Mouse (Mus musculus): ENCODE measurements at regions not wholly inside any gene's neighbourhood (a gene's known extent, or its start where the extent isn't known, plus 50 kb on each side); places are given as distances from the start of the nearest gene placed in this dataset.

- no peak for ATAC-seq (ENCODE audit: poor library complexity, severe bottlenecking)
These were observed 145.6 kb upstream of the Mocs2 start for GRCm38 (mm10) chr13:114672411-114672810.

DNA sequence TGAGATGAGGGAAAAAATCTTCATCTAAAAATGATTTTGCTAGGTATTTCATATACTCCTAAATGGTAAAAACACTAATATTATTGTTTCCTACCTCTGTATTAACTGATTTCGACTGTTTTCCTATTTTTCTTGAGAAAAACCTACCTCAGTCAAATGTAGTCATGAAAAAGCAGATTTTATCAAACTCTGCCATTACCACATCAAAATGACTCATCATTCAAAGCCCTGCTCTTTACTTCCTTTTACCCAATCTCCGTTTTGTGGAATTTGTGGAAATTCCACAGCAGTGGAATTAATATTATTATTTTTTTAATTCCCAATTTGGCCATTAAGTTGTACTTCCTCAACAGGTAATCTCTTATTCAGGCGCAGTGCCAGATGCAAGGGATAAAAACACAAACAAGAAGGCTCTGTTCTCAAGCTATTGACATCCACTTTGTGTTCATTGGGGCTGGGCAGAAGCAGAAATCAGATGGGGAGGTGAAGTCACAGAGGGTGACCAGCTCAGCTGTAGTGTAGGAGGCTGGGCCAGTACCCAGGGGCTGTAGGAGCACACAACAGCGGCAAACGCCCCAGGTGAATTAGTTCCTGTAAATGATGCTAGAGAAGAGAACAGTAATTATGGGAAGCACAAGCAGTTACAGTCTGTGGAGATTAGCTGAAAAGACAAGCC, 138.2 kb upstream of the Mocs2 start:
- ATAC-seq (ENCODE audit: poor library complexity, severe bottlenecking) = 0 out of 2 replicates have a peak, but pooled peaks have one; percentile 10

- peak; percentile 27; the same call in 1 of the 2 replicates for ATAC-seq (ENCODE audit: poor library complexity, severe bottlenecking)
These were observed 137.7 kb upstream of the Mocs2 start for GRCm38 (mm10) chr13:114680379-114680733.

DNA sequence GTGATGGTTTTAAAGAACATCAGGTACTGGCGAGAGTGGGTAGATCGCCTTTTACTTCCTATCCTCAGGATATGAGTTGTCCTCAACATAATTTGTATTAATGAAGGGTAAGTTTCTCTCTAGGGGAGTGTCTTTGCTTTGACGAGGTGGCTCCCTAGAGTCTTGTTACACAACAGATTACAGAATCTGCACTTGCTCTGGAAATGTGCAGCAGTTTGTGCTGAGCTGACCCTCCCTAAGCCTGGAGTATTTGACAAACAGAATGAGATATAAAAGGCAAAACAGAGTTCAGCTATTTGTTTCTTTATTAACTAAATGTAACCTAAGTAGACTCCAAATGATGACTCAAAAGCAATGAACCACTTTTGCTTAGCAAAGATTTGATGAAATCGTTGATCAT, 136.8 kb upstream of the Mocs2 start:
- no peak for ATAC-seq (ENCODE audit: poor library complexity, severe bottlenecking)

GRCm38 (mm10) chr13:114681887-114682286, 136.1 kb upstream of the Mocs2 start:
- ATAC-seq (ENCODE audit: poor library complexity, severe bottlenecking) = no peak

DNA sequence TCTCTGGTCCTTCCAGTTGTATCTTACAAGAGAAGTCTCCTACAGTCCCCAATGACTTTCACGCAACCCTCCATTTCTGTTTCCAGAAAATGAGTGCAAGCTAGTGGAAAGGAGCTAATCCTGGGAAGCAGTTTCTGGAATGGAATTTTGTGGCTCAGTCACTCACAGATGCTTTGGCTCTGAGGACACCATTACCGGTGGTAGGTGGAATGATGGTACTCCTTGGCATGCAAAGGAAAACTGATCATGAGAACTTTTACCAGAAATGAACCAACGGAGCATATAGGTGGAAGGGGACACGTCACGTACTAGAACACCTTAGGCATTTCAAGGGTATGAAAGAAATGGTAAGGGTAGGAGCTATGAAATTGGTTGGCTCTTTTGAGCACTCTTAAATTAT, 135.1 kb upstream of the Mocs2 start:
- ATAC-seq (ENCODE audit: poor library complexity, severe bottlenecking) = no peak

GRCm38 (mm10) chr13:114684298-114684697, 133.7 kb upstream of the Mocs2 start:
- no peak for ATAC-seq (ENCODE audit: poor library complexity, severe bottlenecking)

DNA sequence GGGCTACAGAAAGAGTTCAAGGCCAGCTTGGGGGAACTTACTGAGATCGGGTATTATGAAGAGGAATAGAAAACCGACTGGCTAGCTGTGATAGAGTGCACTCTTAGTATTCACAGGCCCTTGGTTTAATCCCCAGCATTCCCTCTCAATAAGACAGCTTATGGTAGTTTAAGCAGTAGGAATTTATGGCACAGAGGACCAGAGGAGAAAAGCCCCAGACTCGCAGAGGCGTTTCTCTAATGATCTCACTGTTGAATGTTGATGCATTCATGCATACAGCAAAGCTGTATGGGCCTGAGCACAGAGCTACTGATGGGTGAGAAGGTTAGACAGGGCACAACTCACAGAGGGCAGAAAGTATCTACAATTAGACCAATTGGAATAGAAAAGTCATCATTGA, 132.7 kb upstream of the Mocs2 start:
- ATAC-seq (ENCODE audit: poor library complexity, severe bottlenecking) = no peak

DNA sequence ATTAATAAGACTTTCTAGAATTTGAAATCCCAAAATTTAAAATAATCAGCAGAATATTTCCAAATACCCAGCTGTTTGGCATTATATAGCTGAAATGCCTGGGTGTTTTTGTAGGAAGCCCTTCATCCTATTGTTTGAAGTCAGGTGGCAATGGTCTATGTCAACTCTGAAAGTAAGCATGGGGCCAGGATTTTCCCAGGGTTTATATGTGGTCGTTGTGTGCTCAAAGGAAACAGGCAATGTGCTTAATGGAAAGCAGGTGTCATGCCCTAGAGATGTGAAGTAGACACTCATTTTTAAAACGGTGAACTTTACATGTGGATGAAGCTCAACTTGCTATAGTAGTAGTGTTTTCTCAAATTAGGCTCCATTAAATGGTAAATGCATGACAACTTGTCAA, 105.4 kb upstream of the Mocs2 start:
- no peak for ATAC-seq (ENCODE audit: poor library complexity, severe bottlenecking)

DNA sequence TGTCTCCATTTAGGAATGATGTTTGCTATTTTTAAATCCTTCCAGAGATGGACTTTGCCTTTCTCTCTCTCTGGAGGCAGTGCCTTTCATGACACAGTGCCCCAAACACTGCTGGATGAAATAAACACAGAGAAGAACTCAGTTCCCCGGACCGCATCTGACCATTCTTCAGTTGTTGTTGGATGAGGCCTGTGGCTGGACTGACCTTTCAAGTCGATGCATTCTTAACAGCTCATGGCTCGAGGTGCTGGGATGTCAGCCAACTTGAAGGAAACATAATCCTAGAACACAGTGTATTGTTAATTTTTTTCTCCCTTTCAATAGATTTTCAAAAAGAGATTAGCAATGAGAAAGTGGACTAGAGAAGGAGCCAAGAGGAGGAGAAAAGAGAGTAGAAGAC, 98.3 kb upstream of the Mocs2 start:
- ATAC-seq (ENCODE audit: poor library complexity, severe bottlenecking) = no peak

- ATAC-seq (ENCODE audit: poor library complexity, severe bottlenecking) = no peak
These were observed 91.2 kb upstream of the Mocs2 start for GRCm38 (mm10) chr13:114726828-114727227.

DNA sequence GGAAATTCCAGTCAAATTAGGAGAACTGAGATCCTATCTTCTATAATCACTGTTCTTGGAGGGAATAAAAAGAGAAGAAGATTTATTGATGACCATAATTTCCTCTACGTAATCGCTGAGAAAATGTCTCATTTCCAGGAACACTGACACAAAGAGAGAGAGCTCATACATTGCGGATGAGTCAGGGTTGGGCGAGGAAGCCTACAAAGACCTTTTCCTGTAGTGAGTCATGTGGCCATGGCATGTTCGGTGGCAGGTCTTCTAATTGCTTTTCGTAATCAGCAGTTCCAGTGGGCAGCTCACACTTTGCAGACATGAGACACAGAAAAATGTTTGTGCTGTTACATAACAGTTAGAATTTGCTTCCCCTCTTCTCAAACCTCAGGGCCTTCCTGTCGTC, 83.0 kb upstream of the Mocs2 start:
- peak; percentile 91 for ATAC-seq (ENCODE audit: poor library complexity, severe bottlenecking)

DNA sequence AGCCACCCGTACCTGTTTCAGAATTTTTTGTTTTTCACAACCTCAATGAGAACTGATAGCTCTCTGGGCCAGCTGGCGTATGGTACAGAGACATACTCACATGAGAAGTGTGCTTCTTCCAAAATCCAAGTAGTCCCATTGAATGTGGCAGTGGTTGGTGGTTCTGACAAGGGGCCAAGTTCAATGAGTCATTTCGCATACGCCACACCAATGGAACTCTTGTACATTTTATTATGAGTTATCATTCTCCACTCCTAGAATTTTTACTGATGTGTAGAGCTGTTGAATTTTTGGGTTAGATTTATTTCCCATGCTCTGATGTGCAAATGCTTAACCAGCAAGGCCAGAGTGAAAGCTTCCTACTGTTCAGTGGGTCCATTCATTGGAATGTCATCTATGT, 82.0 kb upstream of the Mocs2 start:
- ATAC-seq (ENCODE audit: poor library complexity, severe bottlenecking) = no peak

GRCm38 (mm10) chr13:114742534-114742933, 75.5 kb upstream of the Mocs2 start:
- no peak for ATAC-seq (ENCODE audit: poor library complexity, severe bottlenecking)

GRCm38 (mm10) chr13:114745814-114746213, 72.2 kb upstream of the Mocs2 start:
- peak; percentile 89 for ATAC-seq (ENCODE audit: poor library complexity, severe bottlenecking)

GRCm38 (mm10) chr13:114757459-114757858, 60.6 kb upstream of the Mocs2 start:
- peak; percentile 91 for ATAC-seq (ENCODE audit: poor library complexity, severe bottlenecking)

- no peak for ATAC-seq (ENCODE audit: poor library complexity, severe bottlenecking)
These were observed 58.1 kb upstream of the Mocs2 start for GRCm38 (mm10) chr13:114759886-114760285.

DNA sequence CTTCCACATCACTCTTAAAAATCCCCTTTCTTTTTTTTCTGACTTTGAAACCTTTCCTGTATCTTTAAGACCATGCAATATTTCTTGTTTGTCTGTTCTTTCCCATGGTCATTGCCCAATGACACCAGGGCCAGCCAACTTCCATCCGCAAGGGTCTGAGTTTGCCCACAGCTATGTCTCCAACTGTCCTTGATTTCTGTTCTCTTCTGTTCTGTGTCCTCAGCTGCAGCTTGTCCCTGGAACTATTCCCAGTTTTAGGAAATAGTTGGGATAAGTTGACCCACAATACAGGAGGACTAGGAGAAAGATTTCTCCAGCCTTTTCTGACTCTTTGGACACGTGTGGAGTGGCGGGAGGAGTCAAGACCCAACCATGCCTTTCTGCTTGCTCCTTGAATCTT, 57.1 kb upstream of the Mocs2 start:
- ATAC-seq (ENCODE audit: poor library complexity, severe bottlenecking) = no peak

Data from megakaryocyte, adult 5-6 weeks (primary cell).